Mouse (Mus musculus): ENCODE measurements at regions not wholly inside any gene's neighbourhood (a gene's known extent, or its start where the extent isn't known, plus 50 kb on each side); places are given as distances from the start of the nearest gene placed in this dataset. TPM values are rescaled to one million over a fixed set of nuclear protein-coding genes. Genes with fewer than 3 reads are reported as not detected.

DNA sequence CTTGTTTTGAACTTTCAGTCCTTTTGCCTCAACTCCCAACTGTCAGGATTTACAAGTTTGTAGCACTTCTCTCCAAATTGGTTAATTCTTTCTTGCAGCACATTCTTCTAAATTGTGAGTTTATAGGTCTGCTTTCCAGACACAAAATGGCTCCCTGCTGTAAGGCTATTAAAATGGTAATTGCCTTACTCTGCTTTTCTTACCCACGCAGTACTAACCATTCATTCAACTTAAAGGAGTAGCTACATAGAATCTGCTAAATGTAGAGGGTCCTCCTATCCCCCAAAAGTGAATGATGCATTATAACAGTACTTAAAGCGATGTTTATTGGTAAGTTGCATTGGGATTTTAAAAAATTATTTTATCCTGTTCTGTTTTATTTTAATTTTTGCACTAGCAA lies 356.2 kb downstream of the Kif20b start:
- Histone ChIP-seq H3K27ac (replicated peaks) (no peak overlapping the region), H3K9me3 (replicated peaks) (no peaks in the 10 kb centered on the region), H3K4me1 (replicated peaks) (no peaks in the 10 kb centered on the region), H3K4me3 (replicated peaks) (no peak overlapping the region), H3K36me3 (replicated peaks) (no peaks in the 10 kb centered on the region), H3K4me2 (no peak overlapping the region), H3K9ac (no peak overlapping the region), H3K27me3 (no peaks in the 10 kb centered on the region)
- ATAC-seq (ENCODE audit: insufficient read depth): no peak
- WGBS (ENCODE audit: insufficient replicate concordance): 56% methylated on average over 2 of the region's 2 CpGs

DNA sequence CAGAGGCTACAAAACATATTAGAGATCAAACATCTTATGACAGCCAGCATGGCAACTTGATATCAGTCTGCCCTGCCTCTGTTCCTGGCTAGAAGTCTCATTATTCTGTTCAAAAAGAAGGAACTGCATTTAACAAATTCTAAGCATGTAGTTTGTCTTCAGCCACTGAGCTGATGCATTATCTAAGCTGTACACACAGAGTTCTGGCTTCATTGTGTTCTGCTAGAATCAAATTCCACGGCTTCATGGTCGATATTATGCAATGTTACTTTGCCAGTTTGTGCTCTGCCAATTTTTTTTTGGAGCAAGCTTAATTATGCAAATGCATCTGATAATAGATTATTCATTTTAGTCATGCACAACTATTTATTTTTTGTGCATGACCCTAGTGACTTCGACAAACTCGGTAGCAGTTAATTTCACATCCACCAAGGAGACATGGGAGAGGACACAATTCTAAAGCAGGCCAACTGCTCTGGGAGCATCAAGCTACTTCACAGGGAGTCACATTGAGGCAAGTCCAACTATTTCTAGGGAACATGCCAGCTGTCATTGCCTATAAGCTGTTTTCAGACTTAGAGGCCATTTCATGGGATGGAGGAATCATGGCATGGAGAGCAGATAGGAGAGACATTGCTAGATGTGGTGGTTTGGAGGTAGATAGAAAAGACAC lies 360.8 kb downstream of the Kif20b start:
- H3K4me2 ChIP-seq: no peak overlapping the region
- ATAC-seq (ENCODE audit: insufficient read depth): no peak
- H3K4me1 ChIP-seq (replicated peaks): no peaks in the 10 kb centered on the region
- H3K27ac ChIP-seq (replicated peaks): no peak overlapping the region
- WGBS (ENCODE audit: insufficient replicate concordance): 60% methylated on average over 4 of the region's 4 CpGs
- no peak overlapping the region for H3K4me3 ChIP-seq (replicated peaks)
- no peaks in the 10 kb centered on the region for H3K36me3 ChIP-seq (replicated peaks)
- H3K27me3 ChIP-seq: no peaks in the 10 kb centered on the region
- H3K9me3 ChIP-seq (replicated peaks): no peaks in the 10 kb centered on the region
- H3K9ac ChIP-seq: no peak overlapping the region

DNA sequence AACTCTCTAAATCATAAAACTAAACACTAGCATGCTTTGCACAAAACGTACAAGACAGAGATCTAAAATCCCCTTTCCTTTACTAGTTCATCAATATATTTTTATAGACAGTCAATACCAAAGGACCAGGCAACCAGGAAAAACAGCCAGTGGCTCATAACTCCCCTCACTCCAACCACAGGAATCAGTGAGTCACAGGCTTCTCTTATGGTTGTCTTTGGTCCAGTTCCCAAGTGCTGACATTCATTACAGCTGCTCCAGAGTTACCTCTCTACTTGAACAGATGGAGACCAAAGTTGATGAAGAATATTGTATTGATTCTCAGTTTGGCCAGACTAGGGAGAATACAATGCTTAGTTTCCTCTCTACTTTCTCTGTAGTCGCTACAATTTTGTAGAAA lies 376.7 kb downstream of the Kif20b start:
- no peak overlapping the region for H3K4me2 ChIP-seq
- H3K9me3 ChIP-seq (replicated peaks): no peaks in the 10 kb centered on the region
- WGBS (ENCODE audit: insufficient replicate concordance): 65% methylated on average over 2 of the region's 2 CpGs
- no peak overlapping the region for H3K27ac ChIP-seq (replicated peaks)
- H3K36me3 ChIP-seq (replicated peaks): no peaks in the 10 kb centered on the region
- H3K4me1 ChIP-seq (replicated peaks): no peaks in the 10 kb centered on the region
- H3K4me3 ChIP-seq (replicated peaks): no peak overlapping the region
- no peak overlapping the region for H3K9ac ChIP-seq
- H3K27me3 ChIP-seq: no peaks in the 10 kb centered on the region
- ATAC-seq (ENCODE audit: insufficient read depth): no peak

DNA sequence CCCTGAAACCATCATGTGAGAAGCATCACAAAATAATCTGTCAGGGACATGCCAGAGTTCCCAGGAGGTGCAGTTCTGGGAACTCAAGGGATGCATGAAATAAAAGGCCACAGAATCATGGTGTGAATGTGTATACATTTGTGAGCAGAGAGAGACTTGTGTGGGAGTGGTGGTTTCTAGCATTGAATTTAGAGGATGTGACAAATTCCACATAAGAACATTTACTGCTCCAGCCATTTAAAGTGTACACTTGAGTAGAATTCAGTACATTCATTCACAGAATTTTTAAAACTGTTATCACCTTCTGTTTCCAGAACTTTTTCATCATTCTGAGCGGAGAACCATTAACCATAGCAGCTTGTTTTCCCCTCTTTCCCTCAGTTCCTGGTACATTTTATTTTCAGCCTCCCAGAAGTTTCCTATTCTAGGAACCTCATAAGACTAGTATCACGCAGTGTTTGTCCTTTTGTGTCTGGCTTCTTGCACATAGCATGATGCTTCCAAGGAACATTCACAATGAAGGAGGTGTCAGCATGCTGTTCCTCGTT lies 380.6 kb downstream of the Kif20b start:
- H3K27me3 ChIP-seq: no peaks in the 10 kb centered on the region
- H3K27ac ChIP-seq (replicated peaks): no peak overlapping the region
- no peak overlapping the region for H3K4me2 ChIP-seq
- H3K9ac ChIP-seq: no peak overlapping the region
- H3K9me3 ChIP-seq (replicated peaks): no peaks in the 10 kb centered on the region
- no peak for ATAC-seq (ENCODE audit: insufficient read depth)
- no peaks in the 10 kb centered on the region for H3K4me1 ChIP-seq (replicated peaks)
- no peak overlapping the region for H3K4me3 ChIP-seq (replicated peaks)
- 51% methylated on average over 3 of the region's 3 CpGs for WGBS (ENCODE audit: insufficient replicate concordance)
- H3K36me3 ChIP-seq (replicated peaks): no peaks in the 10 kb centered on the region

Small RNAs in the stretch of these regions (microRNA-seq; reads per million reads assigned to microRNA genes)
- not detected for gene Gm23075
